Mouse (Mus musculus) embryonic fibroblast, embryonic 13.5 days (primary cell): ENCODE data around the gene Nme8.

ENCODE experiments used
- CTCF ChIP-seq: IDR thresholded peaks from 2 replicates; pipeline ENCODE4 v1.5.1; 2011; ENCODE audit warnings: mild to moderate bottlenecking, control low read depth, low read length, moderate library complexity, borderline replicate concordance; ENCODE audit not compliant: insufficient read depth
- POLR2A ChIP-seq: IDR thresholded peaks from 2 replicates; pipeline ENCODE4 v1.6.1; 2011; ENCODE audit warnings: low read depth, mild to moderate bottlenecking, control low read depth, low read length, moderate library complexity

DNA sequence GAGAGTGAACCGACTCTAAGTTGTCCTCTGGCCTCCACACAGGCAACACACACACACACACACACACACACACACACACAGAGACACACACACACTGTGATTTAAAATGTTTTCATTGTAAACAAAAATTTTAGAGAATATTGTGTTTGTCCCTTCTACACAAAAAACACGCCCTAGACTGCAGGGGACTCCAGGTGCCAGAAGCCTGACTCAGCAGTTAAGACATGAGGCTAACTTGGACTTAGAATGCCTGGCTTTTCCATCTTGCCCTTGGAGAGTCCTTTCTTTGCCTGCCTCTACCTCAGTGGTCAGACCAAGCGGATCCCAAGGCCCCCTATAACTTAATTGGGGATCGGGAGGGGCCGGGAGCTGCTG is 78.8 kb downstream of the Nme8 start:
- TF ChIP-seq CTCF (no peak), POLR2A (no peak)
